Mouse (Mus musculus) ES-Bruce4 (cell line): ENCODE measurements at regions not wholly inside any gene's neighbourhood (a gene's known extent, or its start where the extent isn't known, plus 50 kb on each side); places are given as distances from the start of the nearest gene placed in this dataset.

ENCODE experiments used
- CTCF ChIP-seq: IDR thresholded peaks from one replicate; pipeline ENCODE4 v1.8.1; 2011; ENCODE audit warnings: low read depth, low read length
- EP300 ChIP-seq: IDR thresholded peaks from 2 replicates; pipeline ENCODE4 v1.6.1; 2011; ENCODE audit warnings: low read depth, low read length; ENCODE audit not compliant: insufficient read depth
- POLR2A ChIP-seq: IDR thresholded peaks from one replicate; pipeline ENCODE4 v1.8.1; 2011; ENCODE audit warnings: low read length; ENCODE audit not compliant: insufficient read depth

- TF ChIP-seq POLR2A, result no peak
- no peak for TF ChIP-seq CTCF
- TF ChIP-seq EP300, result no peak
Measured at GRCm38 (mm10) chr12:16023273-16023672, 206.6 kb upstream of the Trib2 start.
